Mouse (Mus musculus) liver, embryonic 12.5 days (tissue): ENCODE data around the gene Gm5168. TPM values are rescaled to one million over a fixed set of nuclear protein-coding genes. Genes with fewer than 3 reads are reported as not detected.
"Not testable (repeated sequence)": the region's sequence is repeated elsewhere in the genome, so short reads cannot be mapped to it uniquely, and the experiment has no call there.

Source experiments
- ATAC-seq: fragments of 200-750 bp; cut with Nextera tagmentation; 2 replicates; pipeline ENCODE4 v1.8.0; 2017; ENCODE audit warnings: moderate number of reproducible peaks, mild to moderate bottlenecking, moderate library complexity
- H3K27ac ChIP-seq: fragments of 300-500 bp; sonication (generic); 2 replicates; pipeline ENCODE4 v1.5.1; 2016; ENCODE audit warnings: mild to moderate bottlenecking
- H3K27me3 ChIP-seq: fragments of 300-500 bp; sonication (generic); replicated peaks from 2 replicates; pipeline ENCODE4 v1.6.1; 2016; ENCODE audit warnings: mild to moderate bottlenecking, moderate library complexity
- H3K36me3 ChIP-seq: fragments of 300-500 bp; sonication (generic); 2 replicates; pipeline ENCODE4 v1.6.1; 2016; ENCODE audit warnings: mild to moderate bottlenecking, moderate library complexity
- H3K4me1 ChIP-seq: fragments of 300-500 bp; sonication (generic); 2 replicates; pipeline ENCODE4 v1.6.1; 2016
- H3K4me2 ChIP-seq: fragments of 300-500 bp; sonication (generic); 2 replicates; pipeline ENCODE4 v1.6.1; 2016; ENCODE audit warnings: mild to moderate bottlenecking, moderate library complexity
- H3K4me3 ChIP-seq: fragments of 300-500 bp; sonication (generic); 2 replicates; pipeline ENCODE4 v1.5.1; 2016; ENCODE audit warnings: mild to moderate bottlenecking, moderate library complexity
- H3K9ac ChIP-seq: fragments of 300-500 bp; sonication (generic); 2 replicates; pipeline ENCODE4 v1.6.1; 2016; ENCODE audit warnings: mild to moderate bottlenecking, moderate library complexity
- H3K9me3 ChIP-seq: fragments of 300-500 bp; sonication (generic); replicated peaks from 2 replicates; pipeline ENCODE4 v1.6.1; 2016; ENCODE audit warnings: mild to moderate bottlenecking, moderate library complexity
- WGBS: fragments of 180-500 bp; shearing (Covaris S2); methylation state at CpG from one replicate; pipeline ENCODE4 v1.1.7; 2016; ENCODE audit not compliant: insufficient replicate concordance; 5-methylcytosine and 5-hydroxymethylcytosine counted together
- polyA plus RNA-seq: library from polyadenylated mRNA; unstranded; fragments of >200 nt; fragmentation: Nextera tagmentation; extraction: Ambion mirVana; gene quantifications from 2 replicates; pipeline ENCODE4 v1.2.1, GENCODE M21; 2016

Gene Gm5168
- polyA plus RNA-seq = not detected in 2 replicates

DNA sequence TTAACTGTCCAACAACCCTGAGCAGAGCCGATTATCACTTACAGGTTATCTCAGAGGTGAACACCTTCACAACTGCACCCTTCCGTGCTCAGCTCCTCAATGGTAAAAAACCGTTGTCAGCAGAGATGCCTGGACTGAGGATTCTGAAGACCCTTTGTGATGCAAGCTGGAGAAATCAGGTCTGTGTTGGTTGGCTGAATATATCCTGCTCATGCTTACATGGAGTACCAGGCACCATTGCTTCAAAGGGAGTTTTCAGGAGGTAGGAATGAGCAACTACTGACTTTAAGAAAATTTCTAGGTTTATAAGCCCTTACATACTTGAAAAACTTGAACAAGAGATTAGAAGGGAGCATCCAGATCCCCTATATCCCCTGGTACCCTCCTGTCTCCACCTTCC lies at the start of gene Gm5168:
TSS of gene Gm5168 (minus strand) at position 101 of the 400 bp plus-strand sequence.
- ATAC-seq, H3K4me3 ChIP-seq, H3K27me3 ChIP-seq, H3K9me3 ChIP-seq, H3K27ac ChIP-seq, H3K36me3 ChIP-seq, H3K4me1 ChIP-seq, H3K4me2 ChIP-seq, H3K9ac ChIP-seq: not testable (repeated sequence)
- WGBS = no CpG with 5 or more reads among the region's 3 CpGs

Other genes starting within 250 kb of the Gm5168 start
- gene Gm2012, start 180.3 kb upstream of the Gm5168 start, polyA plus RNA-seq = not detected in 2 replicates